Mouse (Mus musculus): ENCODE data around the gene Gm12695. TPM values are rescaled to one million over a fixed set of nuclear protein-coding genes. Genes with fewer than 3 reads are reported as not detected.

Gene Gm12695
- total RNA-seq, 1 experiment = not detected

DNA sequence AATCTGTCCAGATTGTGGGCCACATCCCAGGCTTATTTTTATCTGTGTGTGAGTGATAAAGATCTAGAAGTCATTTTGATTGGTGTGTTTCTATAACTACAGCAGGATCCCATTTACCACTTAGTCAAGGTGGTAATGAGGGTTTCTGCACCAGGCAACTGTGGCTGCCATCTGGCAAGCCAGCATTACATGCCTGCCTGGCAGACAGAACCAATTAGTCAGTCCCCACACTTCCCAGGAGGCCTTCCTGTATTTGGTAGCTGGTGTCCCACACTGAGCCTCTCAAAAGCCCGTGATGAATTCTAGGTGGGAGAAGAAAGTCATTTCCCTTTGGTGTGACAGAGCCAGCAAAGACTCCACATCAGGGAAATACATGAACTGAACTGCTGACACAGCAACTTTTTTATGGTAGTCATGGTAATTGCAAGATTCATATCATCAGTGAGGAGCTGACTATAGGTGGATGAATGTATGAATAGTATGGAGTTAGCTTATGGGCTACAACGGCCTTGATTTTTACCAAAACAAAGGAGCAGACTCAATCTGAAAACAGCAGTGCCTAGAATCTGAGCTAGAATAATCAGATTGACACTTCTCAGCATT lies 18.5 kb downstream of the Gm12695 start:
- peak; percentile 83 for TF ChIP-seq MAFK (IDR thresholded peaks at IDR 0.05; ENCODE audit: insufficient read depth, low read depth, low read length)
- TF ChIP-seq CHD2 (IDR thresholded peaks at IDR 0.05; ENCODE audit: low read depth, low read length) = no peak
- no peak for TF ChIP-seq HCFC1 (IDR thresholded peaks at IDR 0.05; ENCODE audit: borderline replicate concordance, insufficient read depth, low read length)
- no peak for TF ChIP-seq ZNF384 (IDR thresholded peaks at IDR 0.05; ENCODE audit: low read depth, low read length)
- TF ChIP-seq ZC3H11A (IDR thresholded peaks at IDR 0.05; ENCODE audit: borderline replicate concordance, low read depth, low read length) = no peak
- no peak overlapping the region for H3K9ac ChIP-seq (ENCODE audit: insufficient read depth, low read depth, low read length, poor library complexity, severe bottlenecking)
- H3K36me3 ChIP-seq (ENCODE audit: control insufficient read depth, insufficient read depth, low read length, poor library complexity, severe bottlenecking) = no peaks in the 10 kb centered on the region
- no peaks in the 10 kb centered on the region for H3K9me3 ChIP-seq (ENCODE audit: control insufficient read depth, insufficient read depth, low read depth, low read length)
- no peak overlapping the region for H3K27ac ChIP-seq (ENCODE audit: insufficient read depth, low read depth, low read length, poor library complexity, severe bottlenecking)
- DNase-seq (ENCODE audit: low read depth, low spot score) = no peak
- no peaks in the 10 kb centered on the region for H3K4me1 ChIP-seq (ENCODE audit: control insufficient read depth in 2 of 2, insufficient read depth in 2 of 2, low read length in 2 of 2, poor library complexity in 1 of 2)
- H3K4me3 ChIP-seq (ENCODE audit: insufficient read depth in 1 of 2, low read depth in 1 of 2, low read length in 2 of 2, poor library complexity in 1 of 2, severe bottlenecking in 1 of 2) = no peak overlapping the region
- in situ Hi-C loops (cut with MboI; ENCODE audit: low sequenced_read_pairs in 2 of 2, unreplicated experiment in 2 of 2) = no loop called here

DNA sequence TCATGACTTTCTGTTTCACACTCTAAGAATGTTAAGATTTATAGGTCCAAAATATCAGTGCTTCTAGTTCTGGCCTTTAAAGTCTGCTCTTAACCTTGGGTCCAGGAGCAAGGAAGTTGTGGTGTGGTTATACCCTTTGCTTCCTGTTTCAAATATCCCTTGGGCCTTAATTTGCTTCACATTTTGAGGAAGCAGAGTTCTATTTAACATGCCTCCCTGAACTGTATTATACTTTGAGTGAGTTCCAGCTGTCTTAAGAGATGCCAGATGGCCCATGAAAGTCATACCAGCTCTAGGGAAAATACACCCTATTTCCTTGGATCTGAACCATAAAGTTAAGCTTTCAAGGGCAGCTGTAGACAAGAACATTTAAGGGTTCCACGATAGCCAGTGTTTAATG lies 33.0 kb downstream of the Gm12695 start:
- in situ Hi-C loops (cut with MboI; ENCODE audit: low sequenced_read_pairs in 2 of 2, unreplicated experiment in 2 of 2) = no loop called here
- no peak overlapping the region for H3K27ac ChIP-seq (ENCODE audit: insufficient read depth, low read depth, low read length, poor library complexity, severe bottlenecking)

DNA sequence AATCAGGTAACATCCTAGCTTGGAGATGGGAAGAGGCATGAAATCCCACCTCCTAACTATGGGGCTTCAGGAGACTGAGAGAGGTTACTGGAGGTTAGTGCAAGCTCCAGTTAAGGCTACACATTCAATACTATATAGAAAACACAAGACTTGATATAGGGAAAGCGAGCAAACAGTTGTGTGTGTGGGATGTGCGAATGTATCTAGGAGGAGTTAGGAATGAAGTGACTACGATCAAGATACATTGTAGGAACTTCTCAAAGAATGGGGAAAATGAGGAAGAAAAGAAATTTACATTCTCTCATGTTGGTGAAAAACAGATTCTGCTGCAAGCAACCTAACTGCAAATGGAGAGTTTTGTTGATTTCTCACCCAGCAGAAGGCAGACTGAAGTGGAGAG lies 44.5 kb downstream of the Gm12695 start:
- in situ Hi-C loops (cut with MboI; ENCODE audit: low sequenced_read_pairs in 2 of 2, unreplicated experiment in 2 of 2) = no loop called here
- TF ChIP-seq CHD2 (IDR thresholded peaks at IDR 0.05; ENCODE audit: low read depth, low read length) (no peak), MAFK (IDR thresholded peaks at IDR 0.05; ENCODE audit: insufficient read depth, low read depth, low read length) (no peak), HCFC1 (IDR thresholded peaks at IDR 0.05; ENCODE audit: borderline replicate concordance, insufficient read depth, low read length) (no peak), ZNF384 (IDR thresholded peaks at IDR 0.05; ENCODE audit: low read depth, low read length) (no peak), ZC3H11A (IDR thresholded peaks at IDR 0.05; ENCODE audit: borderline replicate concordance, low read depth, low read length) (no peak)
- Histone ChIP-seq H3K4me1 (ENCODE audit: control insufficient read depth in 2 of 2, insufficient read depth in 2 of 2, low read length in 2 of 2, poor library complexity in 1 of 2) (no peaks in the 10 kb centered on the region), H3K27ac (ENCODE audit: insufficient read depth, low read depth, low read length, poor library complexity, severe bottlenecking) (no peak overlapping the region), H3K4me3 (ENCODE audit: insufficient read depth in 1 of 2, low read depth in 1 of 2, low read length in 2 of 2, poor library complexity in 1 of 2, severe bottlenecking in 1 of 2) (no peak overlapping the region), H3K36me3 (ENCODE audit: control insufficient read depth, insufficient read depth, low read length, poor library complexity, severe bottlenecking) (no peaks in the 10 kb centered on the region), H3K9me3 (ENCODE audit: control insufficient read depth, insufficient read depth, low read depth, low read length) (no peaks in the 10 kb centered on the region), H3K9ac (ENCODE audit: insufficient read depth, low read depth, low read length, poor library complexity, severe bottlenecking) (no peak overlapping the region)
- DNase-seq (ENCODE audit: low read depth, low spot score) = no peak

More for the DNA sequence above, 33.0 kb downstream of the Gm12695 start:
- no peak overlapping the region for H3K9ac ChIP-seq (ENCODE audit: insufficient read depth, low read depth, low read length, poor library complexity, severe bottlenecking)
- no peaks in the 10 kb centered on the region for H3K9me3 ChIP-seq (ENCODE audit: control insufficient read depth, insufficient read depth, low read depth, low read length)
- no peak for DNase-seq (ENCODE audit: low read depth, low spot score)
- TF ChIP-seq HCFC1 (IDR thresholded peaks at IDR 0.05; ENCODE audit: borderline replicate concordance, insufficient read depth, low read length) (no peak), CHD2 (IDR thresholded peaks at IDR 0.05; ENCODE audit: low read depth, low read length) (no peak), ZC3H11A (IDR thresholded peaks at IDR 0.05; ENCODE audit: borderline replicate concordance, low read depth, low read length) (no peak), ZNF384 (IDR thresholded peaks at IDR 0.05; ENCODE audit: low read depth, low read length) (no peak), MAFK (IDR thresholded peaks at IDR 0.05; ENCODE audit: insufficient read depth, low read depth, low read length) (no peak)
- H3K36me3 ChIP-seq (ENCODE audit: control insufficient read depth, insufficient read depth, low read length, poor library complexity, severe bottlenecking) = no peaks in the 10 kb centered on the region
- H3K4me3 ChIP-seq (ENCODE audit: insufficient read depth in 1 of 2, low read depth in 1 of 2, low read length in 2 of 2, poor library complexity in 1 of 2, severe bottlenecking in 1 of 2) = no peak overlapping the region
- no peaks in the 10 kb centered on the region for H3K4me1 ChIP-seq (ENCODE audit: control insufficient read depth in 2 of 2, insufficient read depth in 2 of 2, low read length in 2 of 2, poor library complexity in 1 of 2)

DNA sequence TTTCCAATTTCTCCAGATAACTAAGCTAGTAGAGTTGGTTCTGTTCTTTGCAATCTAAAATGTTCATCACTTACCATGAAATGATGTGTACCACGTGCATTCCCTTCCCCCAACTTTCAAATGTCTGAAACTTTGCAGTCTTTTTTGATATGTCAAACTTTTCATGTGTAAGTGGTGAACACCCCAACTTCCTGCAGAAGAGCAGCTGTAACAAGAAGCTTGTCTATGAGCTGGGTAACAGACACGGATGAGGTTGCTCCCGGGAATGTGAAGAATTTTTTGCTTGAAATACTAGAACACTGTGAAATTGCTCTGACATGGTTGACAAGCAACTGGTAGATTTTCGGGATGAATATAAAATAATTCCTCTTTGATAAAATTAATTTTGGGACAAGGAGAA lies 55.7 kb downstream of the Gm12695 start:
- no peak overlapping the region for H3K4me3 ChIP-seq (ENCODE audit: insufficient read depth in 1 of 2, low read depth in 1 of 2, low read length in 2 of 2, poor library complexity in 1 of 2, severe bottlenecking in 1 of 2)
- H3K9me3 ChIP-seq (ENCODE audit: control insufficient read depth, insufficient read depth, low read depth, low read length) = no peaks in the 10 kb centered on the region
- DNase-seq (ENCODE audit: low read depth, low spot score) = no peak
- H3K4me1 ChIP-seq (ENCODE audit: control insufficient read depth in 2 of 2, insufficient read depth in 2 of 2, low read length in 2 of 2, poor library complexity in 1 of 2) = no peaks in the 10 kb centered on the region
- no peaks in the 10 kb centered on the region for H3K36me3 ChIP-seq (ENCODE audit: control insufficient read depth, insufficient read depth, low read length, poor library complexity, severe bottlenecking)
- TF ChIP-seq HCFC1 (IDR thresholded peaks at IDR 0.05; ENCODE audit: borderline replicate concordance, insufficient read depth, low read length) = no peak
- TF ChIP-seq ZNF384 (IDR thresholded peaks at IDR 0.05; ENCODE audit: low read depth, low read length) = no peak
- TF ChIP-seq CHD2 (IDR thresholded peaks at IDR 0.05; ENCODE audit: low read depth, low read length) = no peak
- no peak for TF ChIP-seq MAFK (IDR thresholded peaks at IDR 0.05; ENCODE audit: insufficient read depth, low read depth, low read length)
- no peak for TF ChIP-seq ZC3H11A (IDR thresholded peaks at IDR 0.05; ENCODE audit: borderline replicate concordance, low read depth, low read length)
- no peak overlapping the region for H3K27ac ChIP-seq (ENCODE audit: insufficient read depth, low read depth, low read length, poor library complexity, severe bottlenecking)
- in situ Hi-C loops (cut with MboI; ENCODE audit: low sequenced_read_pairs in 2 of 2, unreplicated experiment in 2 of 2) = no loop called here
- H3K9ac ChIP-seq (ENCODE audit: insufficient read depth, low read depth, low read length, poor library complexity, severe bottlenecking) = no peak overlapping the region
